Mouse (Mus musculus): ENCODE measurements around the gene Pan2. TPM values are rescaled to one million over a fixed set of nuclear protein-coding genes. Genes with fewer than 3 reads are reported as not detected.
"Not testable (repeated sequence)": the region's sequence is repeated elsewhere in the genome, so short reads cannot be mapped to it uniquely, and the experiment has no call there.

Gene Pan2
- 23.6 and 23.8 TPM in 2 replicates for polyA plus RNA-seq (2014; fragmentation: Nextera tagmentation; extraction: Ambion mirVana)

GRCm38 (mm10) chr10:128303126-128304021 lies at the start of gene Pan2:
TSS of gene Pan2 (plus strand) at chr10:128303335.
- no peaks in the 10 kb centered on the region for H3K27me3 ChIP-seq (replicated peaks; ENCODE audit: control insufficient read depth, insufficient read depth, low read length)
- peaks cover 13% of the 10 kb centered on the region; the same call in 1 of the 2 replicates for H3K4me1 ChIP-seq (ENCODE audit: control insufficient read depth, insufficient read depth, low read length)
- H3K4me2 ChIP-seq (ENCODE audit: low read depth, low read length), result peak within 1 kb of the TSS; percentile 78
- 1% methylated on average over 37 of the region's 37 CpGs for WGBS
- H3K9me3 ChIP-seq (ENCODE audit: control insufficient read depth, low read length), result no peaks in the 10 kb centered on the region
- DNase-seq (ENCODE audit: low spot score), result peak; percentile 99
- H3K4me3 ChIP-seq (ENCODE audit: low read depth, low read length), result peak within 1 kb of the TSS; percentile 71
- H3K36me3 ChIP-seq (ENCODE audit: control insufficient read depth, insufficient read depth, low read length), result peaks cover 13% of the 10 kb centered on the region; the same call in 1 of the 2 replicates
- peak within 1 kb of the TSS; percentile 90 for H3K9ac ChIP-seq (ENCODE audit: low read depth, low read length)
- peak; percentile 100 for ATAC-seq (ENCODE audit: low read depth)
- peak within 1 kb of the TSS; percentile 97 for H3K27ac ChIP-seq (replicated peaks; ENCODE audit: low read depth, low read length)

DNA sequence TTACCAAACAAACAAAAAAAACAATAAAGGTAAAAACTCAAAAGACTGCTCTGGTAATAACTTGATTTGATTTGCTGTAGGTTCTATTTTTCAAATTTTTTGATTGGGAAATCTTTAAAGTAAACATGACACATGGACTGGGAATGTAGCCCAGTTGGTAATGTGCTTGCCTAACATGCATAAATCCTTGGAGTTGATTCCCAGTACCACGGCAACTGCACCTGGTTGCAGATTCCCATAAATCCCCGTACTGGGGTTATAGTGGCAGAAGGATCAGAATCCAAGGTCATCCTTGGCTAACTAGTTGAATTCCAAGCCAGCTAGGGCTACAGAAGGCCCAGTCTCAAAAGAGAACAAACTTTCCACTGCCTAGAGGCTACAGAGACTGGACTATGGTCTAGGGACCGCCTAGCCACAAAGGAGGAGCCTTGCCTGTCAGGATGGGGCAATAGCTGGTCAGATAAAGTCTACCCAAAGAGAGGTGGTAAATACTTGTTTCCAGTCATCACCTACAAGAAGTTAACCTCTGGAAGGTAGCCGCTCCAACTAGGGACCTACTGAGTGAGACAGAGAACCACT lies 49.4 kb upstream of the Pan2 start, which contains the start of gene Apon:
Apon (plus strand) TSS at position 420 of the 579 bp plus-strand sequence.
- H3K27me3 ChIP-seq (replicated peaks; ENCODE audit: control insufficient read depth, insufficient read depth, low read length), result no peaks in the 10 kb centered on the region
- H3K9me3 ChIP-seq (ENCODE audit: control insufficient read depth, low read length), result no peaks in the 10 kb centered on the region
- 76% methylated on average over 4 of the region's 4 CpGs for WGBS
- H3K4me1 ChIP-seq (ENCODE audit: control insufficient read depth, insufficient read depth, low read length), result no peaks in the 10 kb centered on the region
- H3K4me3 ChIP-seq (ENCODE audit: low read depth, low read length), result no peak within 1 kb of the TSS
- no peak within 1 kb of the TSS for H3K27ac ChIP-seq (replicated peaks; ENCODE audit: low read depth, low read length)
- ATAC-seq (ENCODE audit: low read depth) (no peak), DNase-seq (ENCODE audit: low spot score) (no peak)
- no peak within 1 kb of the TSS for H3K4me2 ChIP-seq (ENCODE audit: low read depth, low read length)
- H3K36me3 ChIP-seq (ENCODE audit: control insufficient read depth, insufficient read depth, low read length), result peaks cover 45% of the 10 kb centered on the region
- no peak within 1 kb of the TSS for H3K9ac ChIP-seq (ENCODE audit: low read depth, low read length)

GRCm38 (mm10) chr10:128255925-128256324 lies 47.2 kb upstream of the Pan2 start:
- ATAC-seq (ENCODE audit: low read depth), result no peak
- Histone ChIP-seq H3K27ac (replicated peaks; ENCODE audit: low read depth, low read length) (no peak overlapping the region), H3K4me3 (ENCODE audit: low read depth, low read length) (no peak overlapping the region), H3K4me1 (ENCODE audit: control insufficient read depth, insufficient read depth, low read length) (no peaks in the 10 kb centered on the region), H3K27me3 (replicated peaks; ENCODE audit: control insufficient read depth, insufficient read depth, low read length) (no peaks in the 10 kb centered on the region), H3K9ac (ENCODE audit: low read depth, low read length) (no peak overlapping the region), H3K36me3 (ENCODE audit: control insufficient read depth, insufficient read depth, low read length) (peaks cover 23% of the 10 kb centered on the region), H3K9me3 (ENCODE audit: control insufficient read depth, low read length) (no peaks in the 10 kb centered on the region), H3K4me2 (ENCODE audit: low read depth, low read length) (no peak overlapping the region)
- 88% methylated on average over 8 of the region's 8 CpGs for WGBS
- DNase-seq (ENCODE audit: low spot score), result no peak

- Histone ChIP-seq H3K36me3 (ENCODE audit: control insufficient read depth, insufficient read depth, low read length) (peaks cover 19% of the 10 kb centered on the region), H3K4me3 (ENCODE audit: low read depth, low read length) (no peak overlapping the region), H3K9me3 (ENCODE audit: control insufficient read depth, low read length) (no peaks in the 10 kb centered on the region), H3K27me3 (replicated peaks; ENCODE audit: control insufficient read depth, insufficient read depth, low read length) (no peaks in the 10 kb centered on the region), H3K9ac (ENCODE audit: low read depth, low read length) (no peak overlapping the region), H3K4me2 (ENCODE audit: low read depth, low read length) (no peak overlapping the region), H3K4me1 (ENCODE audit: control insufficient read depth, insufficient read depth, low read length) (no peaks in the 10 kb centered on the region), H3K27ac (replicated peaks; ENCODE audit: low read depth, low read length) (no peak overlapping the region)
- WGBS, result 82% methylated on average over 8 of the region's 8 CpGs
- DNase-seq (ENCODE audit: low spot score) (no peak), ATAC-seq (ENCODE audit: low read depth) (no peak)
These were observed 46.8 kb upstream of the Pan2 start for GRCm38 (mm10) chr10:128256328-128256727.

DNA sequence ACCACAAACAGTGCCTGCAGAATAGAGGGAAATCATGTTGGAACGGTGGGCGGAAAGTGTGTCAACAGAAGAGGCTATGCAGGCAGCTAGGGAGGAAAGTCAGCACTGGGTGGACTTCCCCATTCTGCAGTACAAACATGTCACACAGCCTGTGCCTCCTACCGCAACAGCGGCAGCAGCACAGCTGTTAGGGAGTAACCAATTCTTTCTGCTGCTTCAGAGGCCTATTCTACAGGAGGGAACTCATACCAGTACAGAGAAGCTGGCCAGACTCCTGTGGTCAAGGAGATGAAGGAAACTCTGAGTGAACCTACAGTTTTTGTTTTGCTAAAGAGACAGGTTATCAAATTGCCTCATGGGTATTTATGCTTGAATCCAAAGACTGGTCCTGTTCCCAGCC lies 44.2 kb upstream of the Pan2 start:
- Histone ChIP-seq H3K9ac (ENCODE audit: low read depth, low read length) (no peak overlapping the region), H3K9me3 (ENCODE audit: control insufficient read depth, low read length) (no peaks in the 10 kb centered on the region), H3K27me3 (replicated peaks; ENCODE audit: control insufficient read depth, insufficient read depth, low read length) (no peaks in the 10 kb centered on the region), H3K4me1 (ENCODE audit: control insufficient read depth, insufficient read depth, low read length) (no peaks in the 10 kb centered on the region), H3K4me3 (ENCODE audit: low read depth, low read length) (no peak overlapping the region), H3K27ac (replicated peaks; ENCODE audit: low read depth, low read length) (no peak overlapping the region), H3K4me2 (ENCODE audit: low read depth, low read length) (no peak overlapping the region), H3K36me3 (ENCODE audit: control insufficient read depth, insufficient read depth, low read length) (no peaks in the 10 kb centered on the region)
- ATAC-seq (ENCODE audit: low read depth) (no peak), DNase-seq (ENCODE audit: low spot score) (peak; percentile 26)
- WGBS, result 73% methylated on average over 3 of the region's 4 CpGs

GRCm38 (mm10) chr10:128259946-128260345 lies 43.2 kb upstream of the Pan2 start:
- WGBS, result 80% methylated on average over 5 of the region's 5 CpGs
- no peaks in the 10 kb centered on the region for H3K4me1 ChIP-seq (ENCODE audit: control insufficient read depth, insufficient read depth, low read length)

GRCm38 (mm10) chr10:128260376-128260775 lies 42.8 kb upstream of the Pan2 start:
- not testable (repeated sequence) for H3K9ac ChIP-seq (ENCODE audit: low read depth, low read length); DNase-seq (ENCODE audit: low spot score); H3K9me3 ChIP-seq (ENCODE audit: control insufficient read depth, low read length); H3K4me3 ChIP-seq (ENCODE audit: low read depth, low read length); H3K27ac ChIP-seq (replicated peaks; ENCODE audit: low read depth, low read length); H3K27me3 ChIP-seq (replicated peaks; ENCODE audit: control insufficient read depth, insufficient read depth, low read length); ATAC-seq (ENCODE audit: low read depth); H3K4me1 ChIP-seq (ENCODE audit: control insufficient read depth, insufficient read depth, low read length); H3K36me3 ChIP-seq (ENCODE audit: control insufficient read depth, insufficient read depth, low read length); H3K4me2 ChIP-seq (ENCODE audit: low read depth, low read length)
- 89% methylated on average over 7 of the region's 7 CpGs for WGBS

More at GRCm38 (mm10) chr10:128259946-128260345, 43.2 kb upstream of the Pan2 start:
- no peaks in the 10 kb centered on the region for H3K27me3 ChIP-seq (replicated peaks; ENCODE audit: control insufficient read depth, insufficient read depth, low read length)
- no peak for ATAC-seq (ENCODE audit: low read depth)
- no peak overlapping the region for H3K4me3 ChIP-seq (ENCODE audit: low read depth, low read length)
- no peaks in the 10 kb centered on the region for H3K9me3 ChIP-seq (ENCODE audit: control insufficient read depth, low read length)
- H3K9ac ChIP-seq (ENCODE audit: low read depth, low read length), result no peak overlapping the region
- no peak for DNase-seq (ENCODE audit: low spot score)
- H3K4me2 ChIP-seq (ENCODE audit: low read depth, low read length), result no peak overlapping the region
- no peak overlapping the region for H3K27ac ChIP-seq (replicated peaks; ENCODE audit: low read depth, low read length)
- no peaks in the 10 kb centered on the region for H3K36me3 ChIP-seq (ENCODE audit: control insufficient read depth, insufficient read depth, low read length)

DNA sequence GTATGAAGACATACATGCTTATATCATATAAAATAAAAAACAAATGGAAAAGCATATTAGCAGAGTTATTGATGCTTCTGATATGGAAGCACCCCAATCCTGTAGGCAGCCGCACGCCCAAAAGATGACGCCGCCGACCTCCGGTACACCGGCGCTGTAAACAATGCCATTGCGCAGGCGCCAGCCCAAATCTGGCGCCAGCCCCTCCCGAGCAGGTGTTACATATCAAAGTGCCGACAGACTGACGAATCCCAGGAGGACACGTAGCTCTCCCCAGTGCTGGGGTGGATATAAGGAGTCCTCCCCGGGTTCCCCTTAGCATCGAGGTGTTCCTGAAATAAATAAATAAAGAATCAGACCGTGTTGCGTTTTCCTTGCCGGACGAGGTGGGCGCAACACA lies 40.8 kb upstream of the Pan2 start:
- Histone ChIP-seq H3K4me3 (ENCODE audit: low read depth, low read length) (no peak overlapping the region), H3K4me1 (ENCODE audit: control insufficient read depth, insufficient read depth, low read length) (no peaks in the 10 kb centered on the region), H3K4me2 (ENCODE audit: low read depth, low read length) (no peak overlapping the region), H3K36me3 (ENCODE audit: control insufficient read depth, insufficient read depth, low read length) (no peaks in the 10 kb centered on the region), H3K9me3 (ENCODE audit: control insufficient read depth, low read length) (no peaks in the 10 kb centered on the region), H3K9ac (ENCODE audit: low read depth, low read length) (no peak overlapping the region), H3K27ac (replicated peaks; ENCODE audit: low read depth, low read length) (no peak overlapping the region), H3K27me3 (replicated peaks; ENCODE audit: control insufficient read depth, insufficient read depth, low read length) (no peaks in the 10 kb centered on the region)
- no peak for DNase-seq (ENCODE audit: low spot score)
- 73% methylated on average over 22 of the region's 22 CpGs for WGBS
- no peak for ATAC-seq (ENCODE audit: low read depth)
